Mouse (Mus musculus) thymus, postnatal 36 days (tissue): ENCODE data around the gene Bicral.
A peak's percentile ranks its signal among the peaks of the same experiment; 100 is the strongest.

ENCODE experiments used
- DNase-seq, 2 experiments: peaks; one replicate each; pipeline ENCODE4 v3.0.0; 2022; ENCODE audit warnings: mixed read lengths in 2 of 2

Bicral gene

GRCm38 (mm10) chr17:46857903-46858748 lies at the start of gene Bicral:
TSS of gene Bicral (minus strand) at chr17:46858482.
- DNase-seq, result peak; percentile 77

DNA sequence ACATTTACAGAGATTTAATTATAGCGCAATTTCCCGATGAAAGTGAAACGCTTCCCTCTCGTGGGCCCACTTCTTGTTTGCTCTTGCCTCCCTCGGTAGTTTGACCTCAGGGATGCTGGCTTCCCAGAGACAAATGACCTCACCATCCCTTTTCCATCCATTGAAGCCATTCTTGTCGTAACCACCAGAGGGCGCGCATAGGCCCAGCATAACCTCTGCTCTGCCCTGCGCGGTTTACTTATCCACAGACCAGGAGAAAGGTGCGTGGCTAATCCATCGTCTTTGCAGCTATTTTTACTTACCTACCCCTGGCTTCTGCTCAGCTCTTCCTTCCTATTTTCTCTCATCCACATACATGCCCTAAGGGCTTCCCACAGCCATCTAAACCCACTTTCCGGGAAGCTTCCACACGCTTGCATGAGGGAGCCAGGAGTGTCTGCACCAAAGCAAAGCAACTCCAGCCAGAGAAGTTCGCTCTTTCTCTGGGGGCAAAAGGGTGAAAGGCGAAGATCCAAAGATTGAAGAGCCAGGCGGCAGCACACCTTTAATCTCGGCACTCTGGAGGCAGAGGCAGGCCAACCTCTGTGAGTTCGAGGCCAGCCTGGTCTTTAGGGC lies 45.7 kb upstream of the Bicral start:
- peak; percentile 60 to 68 for DNase-seq

DNA sequence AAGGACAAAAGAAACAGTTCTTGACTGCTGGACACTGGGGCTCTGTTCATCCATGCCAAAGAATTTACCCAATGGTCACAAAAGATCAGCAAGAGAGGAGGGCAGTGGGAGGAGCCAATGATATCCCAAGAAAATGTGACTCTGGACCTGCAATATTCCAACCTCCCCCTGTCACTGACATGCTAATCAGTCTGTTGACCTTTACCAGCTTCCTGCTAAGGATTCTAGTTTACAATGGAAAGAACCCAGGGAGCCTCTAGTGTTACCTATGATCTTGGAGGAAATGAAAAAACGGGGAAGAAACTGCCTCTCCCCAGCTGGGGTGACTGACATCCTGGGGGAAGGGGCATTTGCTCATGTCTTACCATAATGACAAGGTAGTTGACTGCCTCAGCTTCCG lies 42.7 kb upstream of the Bicral start:
- DNase-seq, result no peak

GRCm38 (mm10) chr17:46897221-46897950 lies 39.1 kb upstream of the Bicral start:
- no peak for DNase-seq

- no peak for DNase-seq
Measured at GRCm38 (mm10) chr17:46895426-46895825, 37.1 kb upstream of the Bicral start.

GRCm38 (mm10) chr17:46890843-46891594 lies 32.7 kb upstream of the Bicral start:
- peak; percentile 57 to 70 for DNase-seq

- peak; percentile 95 to 97 for DNase-seq
Measured at GRCm38 (mm10) chr17:46890116-46890815, 32.0 kb upstream of the Bicral start, which contains the start of gene Tbcc. TSS of gene Tbcc (plus strand) at chr17:46890684.

DNA sequence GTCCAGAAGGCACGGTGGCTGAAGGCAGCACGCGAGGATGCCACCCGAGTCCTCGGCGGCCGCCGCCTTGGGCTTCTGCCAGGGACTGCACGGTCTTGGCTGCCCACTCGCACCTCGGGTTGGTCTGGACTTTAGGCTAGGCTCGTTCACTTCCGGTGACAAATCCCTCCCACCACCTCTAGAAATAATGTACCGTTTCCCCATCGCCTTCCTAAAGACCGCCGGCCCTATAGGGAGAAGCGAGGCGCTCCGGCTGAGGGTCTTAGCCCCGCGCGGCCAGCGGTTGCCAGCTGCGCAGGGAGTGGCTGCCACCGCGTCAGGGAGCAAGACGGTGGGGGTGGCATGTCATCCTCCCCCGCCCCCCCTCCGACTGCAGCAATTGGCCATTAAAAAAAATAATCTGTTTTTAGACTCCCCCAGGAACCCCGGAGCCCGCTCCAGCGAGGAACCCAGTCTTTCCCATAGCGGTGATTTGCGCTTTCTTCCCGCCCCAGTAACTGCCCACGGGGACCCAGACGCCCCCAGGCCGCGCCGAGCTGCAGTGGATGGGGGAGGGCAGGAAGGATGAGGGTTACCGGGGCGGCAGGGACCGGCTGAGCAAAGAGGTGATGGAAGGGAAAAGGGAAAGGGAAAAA lies 31.3 kb upstream of the Bicral start:
- DNase-seq, result peak; percentile 64 to 76

- peak; percentile 32 to 50 for DNase-seq
Measured at GRCm38 (mm10) chr17:46888511-46889212, 30.4 kb upstream of the Bicral start.

- no peak for DNase-seq
Measured at GRCm38 (mm10) chr17:46885910-46886643, 27.8 kb upstream of the Bicral start.

- DNase-seq, result no peak
Measured at GRCm38 (mm10) chr17:46885218-46885909, 27.1 kb upstream of the Bicral start.

GRCm38 (mm10) chr17:46884766-46885165 lies 26.5 kb upstream of the Bicral start:
- DNase-seq, result no peak

GRCm38 (mm10) chr17:46883107-46883506 lies 24.8 kb upstream of the Bicral start:
- no peak for DNase-seq

GRCm38 (mm10) chr17:46881728-46882127 lies 23.4 kb upstream of the Bicral start:
- DNase-seq, result no peak

GRCm38 (mm10) chr17:46880322-46880721 lies 22.0 kb upstream of the Bicral start:
- no peak for DNase-seq

DNA sequence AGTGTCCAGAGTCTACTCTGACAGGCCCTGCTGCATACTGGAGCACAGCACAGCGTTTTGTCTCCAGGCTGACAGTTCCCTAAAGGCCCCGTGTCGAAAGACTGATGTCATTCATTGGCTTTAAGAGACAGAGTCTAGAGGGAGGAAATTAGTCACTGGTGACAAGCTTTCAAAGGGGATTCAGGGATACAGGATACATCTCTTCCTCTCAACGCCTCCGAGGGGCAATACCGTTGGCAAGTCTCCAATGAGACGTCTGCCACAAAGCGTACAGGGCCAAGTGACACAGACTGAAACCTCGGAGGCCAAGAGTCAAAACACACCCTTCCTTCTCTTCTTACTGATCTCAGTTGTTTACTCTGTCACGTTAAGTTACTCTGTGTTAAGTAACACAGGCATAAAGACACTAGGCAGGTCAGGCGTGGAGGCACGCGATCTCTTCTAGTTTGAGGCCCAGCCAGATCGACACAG lies 21.6 kb upstream of the Bicral start:
- no peak for DNase-seq

DNA sequence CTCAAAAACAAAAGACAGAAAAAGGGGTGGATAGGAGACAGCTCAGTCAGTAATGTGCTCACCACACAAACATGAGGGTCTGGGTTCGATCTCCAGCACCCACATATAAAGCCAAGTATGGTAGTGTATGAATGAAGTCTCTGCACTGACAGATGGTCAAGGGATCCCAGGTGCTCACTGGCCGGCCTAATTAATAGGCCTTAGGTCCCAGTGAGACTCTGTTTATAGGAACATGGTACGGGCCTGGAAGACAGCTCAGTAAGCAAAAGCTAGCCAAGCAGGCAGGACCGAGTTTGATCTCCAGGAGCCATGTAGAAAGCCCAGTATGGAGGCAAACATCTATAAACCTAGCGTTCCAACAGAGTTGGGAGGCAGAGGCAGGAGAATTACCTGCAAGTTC lies 18.8 kb upstream of the Bicral start:
- no peak for DNase-seq

DNA sequence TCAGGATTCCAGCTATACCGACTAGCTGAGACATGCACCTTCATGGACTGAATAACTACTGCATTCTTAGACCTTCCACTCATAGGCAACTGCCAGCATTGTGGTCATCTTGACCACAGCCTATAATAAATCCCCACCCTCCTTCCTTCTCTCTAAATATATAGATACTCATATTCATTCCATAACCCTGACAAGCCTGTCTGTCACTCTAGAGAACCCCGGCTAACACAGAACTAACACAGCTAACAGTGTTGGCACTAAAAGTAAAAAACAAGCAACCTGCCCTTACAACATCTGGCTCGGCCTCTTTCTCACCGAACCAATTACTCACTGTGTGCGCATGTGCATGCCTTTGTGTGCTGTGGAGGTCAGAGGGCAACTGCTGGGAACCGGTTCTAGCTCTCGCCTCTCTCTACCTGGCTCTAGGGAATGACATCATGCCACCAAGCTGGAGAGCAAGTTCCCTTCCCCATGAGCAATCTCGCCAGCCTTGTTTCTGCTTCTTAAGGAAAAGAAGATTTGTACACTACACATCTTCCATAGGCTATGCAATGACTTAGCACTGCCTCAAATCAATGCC lies 18.2 kb upstream of the Bicral start:
- DNase-seq, result no peak

DNA sequence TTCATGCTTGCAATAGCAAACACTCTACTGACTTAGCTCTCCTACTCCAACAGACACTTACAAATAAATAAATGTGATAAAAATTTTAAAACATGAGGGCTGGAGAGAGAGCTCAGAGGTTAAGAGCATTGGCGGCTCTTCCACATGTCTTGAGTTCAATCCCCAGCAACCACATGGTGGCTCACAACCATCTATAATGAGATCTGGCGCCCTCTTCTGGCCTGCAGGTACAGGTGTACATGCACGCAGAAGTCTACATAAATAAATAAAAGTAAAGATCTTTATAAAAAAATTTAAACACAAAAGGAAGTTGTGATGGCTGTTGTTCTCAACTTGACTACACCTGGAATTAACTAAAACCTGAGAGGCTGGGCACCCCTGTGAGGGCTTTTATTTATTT lies 17.3 kb upstream of the Bicral start:
- DNase-seq, result peak; percentile 35 to 46
